Mouse (Mus musculus): Measurements from ENCODE around the gene Cracr2a. TPM values are rescaled to one million over a fixed set of nuclear protein-coding genes. Genes with fewer than 3 reads are reported as not detected.
"Not testable (repeated sequence)": the region's sequence is repeated elsewhere in the genome, so short reads cannot be mapped to it uniquely, and the experiment has no call there.

The Cracr2a gene
- total RNA-seq (2017), result 6.4 and 11.6 TPM in 2 replicates

DNA sequence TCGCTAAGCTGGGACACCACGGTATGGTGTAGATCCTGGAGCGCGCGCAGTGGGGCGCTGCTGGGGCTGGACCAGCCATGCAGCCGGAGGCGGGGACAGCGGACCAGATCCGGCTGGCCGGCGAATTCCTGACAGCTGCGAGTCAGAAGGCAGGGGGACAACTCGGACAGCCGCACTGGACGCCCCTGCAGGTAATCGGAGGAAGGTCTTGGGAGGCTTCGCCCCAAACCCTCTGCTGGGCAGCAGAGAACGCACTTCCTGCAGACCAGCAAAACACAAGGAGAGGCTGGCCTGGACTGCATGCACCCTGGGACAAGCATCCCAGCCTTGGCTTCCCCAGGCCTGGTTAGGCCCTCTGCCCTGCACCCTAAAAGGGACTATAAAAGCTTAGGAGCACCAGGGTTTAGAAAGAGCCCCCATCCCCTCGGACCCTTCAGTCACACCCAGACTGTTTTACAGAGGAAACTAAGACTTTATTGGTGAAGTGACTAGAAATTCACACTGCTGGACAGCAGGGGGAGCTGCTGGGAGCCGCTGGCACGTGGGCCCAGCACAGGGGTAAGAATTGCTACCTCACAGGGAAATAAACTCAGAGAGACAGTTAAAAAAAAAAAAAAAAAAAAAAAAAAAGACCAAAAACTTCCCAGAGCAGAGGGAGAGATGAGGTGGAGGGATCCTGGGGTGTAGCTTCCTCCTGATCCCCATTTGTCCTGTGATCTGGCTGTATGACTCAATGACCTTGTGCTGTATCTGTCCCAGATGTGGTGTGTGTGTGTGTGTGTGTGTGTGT is at the start of gene Cracr2a:
Gene Cracr2a (plus strand): TSS at position 108 of the 790 bp plus-strand sequence.
- peak; percentile 85 for ATAC-seq (replicated peaks; ENCODE audit: low read depth, poor library complexity, severe bottlenecking)

DNA sequence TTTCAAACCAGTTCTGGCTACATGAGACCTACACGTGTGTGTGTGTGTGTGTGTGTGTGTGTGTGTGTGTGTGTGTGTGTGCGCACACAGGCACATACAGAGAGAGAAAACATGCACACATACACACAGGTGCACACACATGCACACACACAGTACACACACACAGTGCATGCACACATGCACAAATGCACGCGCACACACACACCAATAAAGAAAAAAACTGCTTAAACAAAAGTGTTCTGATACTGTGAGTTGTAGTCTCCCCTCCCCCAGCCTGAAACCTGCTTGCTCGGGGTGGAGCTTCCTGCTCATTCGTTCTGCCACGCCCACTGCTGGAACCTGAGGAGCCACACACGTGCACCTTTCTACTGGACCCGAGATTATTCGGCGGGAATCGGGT is 47.4 kb upstream of the Cracr2a start:
- ATAC-seq (replicated peaks; ENCODE audit: low read depth, poor library complexity, severe bottlenecking), result not testable (repeated sequence)

- peak; percentile 62 for ATAC-seq (replicated peaks; ENCODE audit: low read depth, poor library complexity, severe bottlenecking)
These were observed 40.0 kb upstream of the Cracr2a start for GRCm38 (mm10) chr6:127521176-127521575.

GRCm38 (mm10) chr6:127522326-127522725 is 38.8 kb upstream of the Cracr2a start:
- ATAC-seq (replicated peaks; ENCODE audit: low read depth, poor library complexity, severe bottlenecking), result peak; percentile 78

GRCm38 (mm10) chr6:127524442-127524841 is 36.7 kb upstream of the Cracr2a start:
- peak; percentile 74 for ATAC-seq (replicated peaks; ENCODE audit: low read depth, poor library complexity, severe bottlenecking)

DNA sequence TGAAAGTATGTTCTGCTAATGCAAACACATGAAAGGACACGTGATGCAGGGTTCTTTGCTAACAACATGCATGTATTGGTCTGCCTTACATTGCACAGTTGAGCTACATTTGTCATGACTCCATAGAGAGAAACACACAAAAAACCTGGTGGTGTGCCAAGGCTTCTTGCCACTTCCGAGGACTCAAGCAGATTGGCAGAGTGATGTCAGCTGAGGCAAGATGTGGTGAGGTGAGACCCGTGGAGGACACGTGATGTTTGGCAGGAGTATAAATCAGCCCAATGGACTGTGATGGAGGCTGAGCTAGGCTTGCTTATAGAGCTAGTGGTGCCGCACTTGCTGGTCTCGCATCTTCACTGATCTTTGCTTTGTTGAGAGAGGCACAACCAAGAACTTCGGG is 32.5 kb upstream of the Cracr2a start:
- ATAC-seq (replicated peaks; ENCODE audit: low read depth, poor library complexity, severe bottlenecking), result no peak

DNA sequence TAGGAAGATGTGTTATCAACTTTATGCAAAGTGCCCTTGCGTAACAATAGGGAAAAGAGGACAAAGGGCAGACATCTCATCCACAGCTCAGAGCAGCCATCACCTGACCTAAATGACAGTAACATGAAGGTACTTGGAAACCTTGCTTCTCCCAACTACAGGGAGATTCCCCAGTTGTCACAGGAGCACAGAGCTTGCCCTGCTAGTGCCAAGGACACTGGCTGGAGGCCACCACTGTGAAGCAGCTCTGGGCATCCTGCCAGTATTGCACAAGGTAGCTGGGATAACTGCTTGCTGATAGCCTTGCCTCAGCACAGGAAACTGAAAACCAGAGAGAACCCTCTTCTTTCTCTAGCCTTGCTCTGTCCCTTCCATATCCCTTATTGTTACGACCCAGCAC is 31.7 kb upstream of the Cracr2a start:
- peak; percentile 81 for ATAC-seq (replicated peaks; ENCODE audit: low read depth, poor library complexity, severe bottlenecking)

DNA sequence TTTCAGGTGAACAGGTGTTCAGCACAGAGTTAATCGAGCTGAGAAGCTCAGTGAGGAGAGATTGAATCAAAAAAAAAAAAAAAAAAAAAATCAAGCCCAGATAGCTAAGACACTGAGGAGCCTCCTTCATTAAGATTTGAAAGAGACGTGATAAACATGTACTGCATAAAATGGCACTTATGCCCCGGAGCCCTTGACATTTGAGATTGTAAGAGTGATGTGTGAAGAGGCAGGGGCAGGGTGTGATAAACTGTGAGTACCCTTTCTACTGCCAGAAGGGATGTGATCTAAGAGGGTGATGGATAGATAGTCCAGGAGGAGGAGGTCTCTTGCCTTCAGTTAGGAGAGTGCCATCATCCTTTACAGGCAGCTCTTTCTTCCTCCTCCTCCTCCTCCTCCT is 30.9 kb upstream of the Cracr2a start:
- ATAC-seq (replicated peaks; ENCODE audit: low read depth, poor library complexity, severe bottlenecking), result 0 out of 2 replicates have a peak, but pooled peaks have one; percentile 2

DNA sequence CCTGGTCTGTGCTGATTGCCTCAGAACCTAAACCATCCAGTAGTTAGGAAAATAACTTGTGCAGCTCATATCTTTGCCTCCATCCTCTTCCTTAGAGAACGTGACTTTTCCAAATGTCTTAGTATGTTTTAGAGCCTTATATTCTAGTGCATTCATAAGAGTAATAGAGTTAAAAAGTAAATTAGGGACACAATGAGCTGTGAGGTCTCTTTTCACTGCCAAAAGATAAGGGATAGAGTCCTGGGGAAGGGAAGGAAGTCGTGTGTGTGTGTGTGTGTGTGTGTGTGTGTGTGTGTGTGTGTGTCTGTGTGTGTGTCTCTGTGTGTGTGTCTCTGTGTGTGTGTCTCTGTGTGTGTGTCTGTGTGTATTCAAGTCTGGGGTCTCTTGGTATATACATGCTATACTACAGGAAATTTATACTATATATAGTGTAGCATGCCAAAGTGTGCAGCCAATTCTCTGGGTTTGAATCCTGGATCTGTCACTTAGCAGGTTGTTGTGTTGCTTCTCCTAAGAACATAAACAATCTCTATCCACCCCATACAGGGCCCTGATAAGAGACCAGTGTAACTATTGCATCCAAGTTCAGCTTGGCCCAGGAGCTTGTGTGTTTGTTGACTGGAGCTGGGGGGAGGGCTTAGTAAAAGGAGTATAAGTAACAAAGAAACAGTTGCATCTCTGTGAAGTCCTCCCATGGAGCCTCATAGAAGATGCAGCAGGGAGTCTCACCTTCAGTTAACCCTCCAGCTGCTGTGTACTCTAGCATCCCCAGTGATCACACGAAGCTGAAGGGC is 29.5 kb upstream of the Cracr2a start:
- ATAC-seq (replicated peaks; ENCODE audit: low read depth, poor library complexity, severe bottlenecking), result no peak

GRCm38 (mm10) chr6:127532304-127532703 is 28.8 kb upstream of the Cracr2a start:
- ATAC-seq (replicated peaks; ENCODE audit: low read depth, poor library complexity, severe bottlenecking), result no peak

GRCm38 (mm10) chr6:127533766-127534165 is 27.4 kb upstream of the Cracr2a start:
- ATAC-seq (replicated peaks; ENCODE audit: low read depth, poor library complexity, severe bottlenecking), result no peak

DNA sequence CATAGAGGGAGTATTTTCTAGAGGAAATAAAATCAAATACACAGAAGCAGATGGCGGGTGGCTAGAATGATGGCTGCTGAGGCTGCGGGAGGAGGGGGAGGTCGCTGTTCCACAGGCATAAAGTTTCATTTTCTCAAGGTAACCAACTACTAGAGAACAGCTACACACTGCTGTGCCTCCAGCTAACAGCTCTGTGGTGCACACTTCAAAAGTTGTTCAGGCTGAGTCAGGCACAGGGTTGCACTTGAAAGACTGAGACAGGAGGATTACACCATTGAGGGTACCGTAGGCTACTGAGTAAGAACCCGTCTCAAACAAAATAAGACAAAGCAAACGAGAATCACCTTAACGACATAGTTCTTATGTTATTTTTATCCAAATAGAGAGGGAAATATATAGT is 24.1 kb upstream of the Cracr2a start:
- ATAC-seq (replicated peaks; ENCODE audit: low read depth, poor library complexity, severe bottlenecking), result no peak

DNA sequence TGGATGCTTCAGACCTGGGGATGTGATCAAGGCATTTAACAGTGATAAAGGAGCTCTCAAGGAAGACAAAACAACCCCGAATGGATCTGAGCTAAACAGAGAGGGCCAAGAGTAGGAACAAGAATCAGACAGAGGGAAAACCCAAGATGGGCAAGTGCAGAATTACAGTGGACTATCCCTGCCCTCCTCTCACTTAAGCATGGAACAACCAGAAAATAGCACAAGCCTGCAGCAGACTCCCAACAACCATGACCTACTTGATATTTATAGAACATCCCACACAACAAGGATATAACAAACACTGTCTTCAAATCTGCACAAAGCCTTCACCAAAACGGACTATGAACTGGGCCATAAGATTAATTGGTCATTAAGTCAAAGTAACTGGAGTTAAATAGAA is 23.0 kb upstream of the Cracr2a start:
- ATAC-seq (replicated peaks; ENCODE audit: low read depth, poor library complexity, severe bottlenecking), result no peak

DNA sequence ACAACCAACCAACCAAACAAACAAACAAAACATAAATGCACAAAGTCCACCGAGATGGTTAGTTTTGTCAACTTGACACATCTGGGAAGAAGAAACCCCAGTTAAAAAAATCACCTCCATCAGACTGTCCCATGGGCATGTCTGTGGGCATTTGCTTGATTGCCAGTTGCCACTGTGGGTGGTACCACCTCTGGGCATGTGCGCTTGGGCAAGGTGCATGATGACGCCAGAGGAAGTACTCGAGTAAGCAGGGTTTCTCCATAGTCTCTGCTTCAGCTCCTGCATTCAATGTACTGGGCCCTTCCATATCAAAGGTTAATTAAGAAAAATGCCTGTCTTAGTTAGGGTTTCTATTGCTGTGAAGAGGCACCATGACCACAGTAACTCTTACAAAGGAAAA is 21.9 kb upstream of the Cracr2a start:
- no peak for ATAC-seq (replicated peaks; ENCODE audit: low read depth, poor library complexity, severe bottlenecking)

DNA sequence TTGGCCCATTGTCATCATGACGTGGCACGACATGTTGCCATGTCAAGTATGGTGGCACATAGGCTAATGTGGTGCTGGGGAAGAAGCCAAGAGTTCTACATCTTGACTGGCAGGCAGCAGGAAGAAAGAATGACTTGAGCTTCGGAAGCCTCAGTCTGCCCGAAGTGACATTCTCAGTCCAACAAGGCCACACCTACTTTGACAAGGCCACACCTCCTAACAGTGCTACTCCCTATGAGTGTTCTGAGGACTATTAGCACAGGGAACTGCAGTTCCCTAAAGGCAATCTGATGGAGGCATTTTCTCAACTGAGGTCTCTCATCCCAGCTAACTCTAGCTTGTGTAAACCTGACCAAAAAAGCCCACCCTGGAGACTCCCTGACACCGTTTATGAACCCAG is 21.5 kb upstream of the Cracr2a start:
- peak; percentile 55 for ATAC-seq (replicated peaks; ENCODE audit: low read depth, poor library complexity, severe bottlenecking)

- ATAC-seq (replicated peaks; ENCODE audit: low read depth, poor library complexity, severe bottlenecking), result no peak
These were observed 20.6 kb upstream of the Cracr2a start for GRCm38 (mm10) chr6:127540517-127540916.

DNA sequence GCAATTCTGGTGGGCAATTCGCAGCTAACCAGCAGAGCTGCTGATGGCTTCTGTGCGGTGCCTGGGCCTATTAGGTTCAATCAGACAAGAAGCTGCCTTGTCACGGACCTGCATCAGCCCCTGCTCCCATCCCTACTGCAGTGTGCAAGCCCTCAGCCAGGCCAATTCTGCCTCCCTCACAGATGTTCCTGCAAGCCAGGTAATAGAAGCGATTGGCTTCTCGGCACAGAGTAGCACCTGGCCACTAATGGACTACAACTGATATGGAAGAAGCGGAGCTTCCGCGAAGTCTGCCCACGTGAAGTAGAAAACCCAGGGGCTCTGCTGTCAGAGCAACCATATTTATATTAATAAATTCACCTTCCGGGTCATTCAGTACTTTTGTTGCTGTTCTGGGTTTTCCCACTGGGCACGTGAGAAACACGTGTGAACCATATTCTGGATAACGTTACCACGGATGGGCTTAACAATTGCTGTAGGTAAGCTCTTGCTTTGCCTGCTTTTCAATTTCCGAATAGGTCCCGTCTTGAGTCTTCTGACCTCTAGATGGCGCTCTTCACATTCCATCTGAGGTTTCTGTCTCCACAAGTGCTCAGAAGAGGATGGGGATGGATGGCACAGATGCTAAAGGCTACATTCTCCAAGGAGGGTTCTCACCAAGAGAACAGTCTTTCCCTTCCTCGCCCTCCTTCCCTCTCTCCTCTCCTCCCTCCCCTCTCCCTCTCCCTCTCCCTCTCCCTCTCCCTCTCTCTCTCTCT is 19.3 kb upstream of the Cracr2a start:
- ATAC-seq (replicated peaks; ENCODE audit: low read depth, poor library complexity, severe bottlenecking), result peak; percentile 90

- no peak for ATAC-seq (replicated peaks; ENCODE audit: low read depth, poor library complexity, severe bottlenecking)
These were observed 14.5 kb upstream of the Cracr2a start for GRCm38 (mm10) chr6:127546676-127547075.

DNA sequence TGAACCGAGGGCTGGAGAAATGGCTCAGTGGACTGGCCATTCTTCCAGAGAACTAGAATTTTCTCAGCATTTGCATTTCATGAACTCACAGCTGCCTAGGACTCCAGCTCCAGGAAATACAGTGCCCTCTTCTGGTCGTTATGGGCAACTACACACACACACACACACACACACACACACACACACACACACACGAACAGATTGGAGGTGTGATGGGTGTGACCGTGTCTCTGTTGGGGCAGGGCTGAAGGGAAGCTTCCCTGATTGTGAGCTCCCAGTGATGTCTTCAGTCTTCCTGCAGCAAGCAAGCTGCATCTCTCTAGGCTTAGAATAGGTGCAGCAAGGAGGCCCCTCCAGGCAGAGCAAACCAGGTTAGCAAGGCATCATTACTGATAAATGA is 8.2 kb upstream of the Cracr2a start:
- no peak for ATAC-seq (replicated peaks; ENCODE audit: low read depth, poor library complexity, severe bottlenecking)

GRCm38 (mm10) chr6:127555553-127555952 is 5.6 kb upstream of the Cracr2a start:
- ATAC-seq (replicated peaks; ENCODE audit: low read depth, poor library complexity, severe bottlenecking), result no peak

GRCm38 (mm10) chr6:127560872-127561230 is 287 bp upstream of the Cracr2a start:
- no peak for ATAC-seq (replicated peaks; ENCODE audit: low read depth, poor library complexity, severe bottlenecking)

Data from common myeloid progenitor, adult 5-6 weeks (primary cell).